Mouse (Mus musculus): ENCODE measurements around the gene Zfp362. TPM values are rescaled to one million over a fixed set of nuclear protein-coding genes. Genes with fewer than 3 reads are reported as not detected.

Gene Zfp362
- total RNA-seq (2021): 10 to 100 TPM; 25.8 to 28.8 TPM

GRCm38 (mm10) chr4:128806043-128806826, at the start of gene Zfp362:
Gene Zfp362 (minus strand): TSS chr4:128806045.
- peak; percentile 46 to 47 for DNase-seq (ENCODE audit: low spot score in 2 of 2)
- intact Hi-C loops (cut with DNase I): no loop called here

- intact Hi-C loops (cut with DNase I): loop anchor here (5.0 kb wide), 2 partner anchors 43 to 238 kb away; partner anchors contain the start of gene Tlr12
- no peak for DNase-seq (ENCODE audit: low spot score in 2 of 2)
Measured at GRCm38 (mm10) chr4:128855613-128856040, 49.8 kb upstream of the Zfp362 start.

GRCm38 (mm10) chr4:128853117-128853516, 47.3 kb upstream of the Zfp362 start:
- intact Hi-C loops (cut with DNase I): no loop called here
- DNase-seq (ENCODE audit: low spot score in 2 of 2): no peak

- intact Hi-C loops (cut with DNase I): no loop called here
- DNase-seq (ENCODE audit: low spot score in 2 of 2): peak in 1 of 2 experiments; percentile 21
Measured at GRCm38 (mm10) chr4:128852266-128852887, 46.5 kb upstream of the Zfp362 start.

GRCm38 (mm10) chr4:128849686-128850085, 43.8 kb upstream of the Zfp362 start:
- DNase-seq (ENCODE audit: low spot score in 2 of 2): no peak
- intact Hi-C loops (cut with DNase I): no loop called here

- intact Hi-C loops (cut with DNase I): no loop called here
- DNase-seq (ENCODE audit: low spot score in 2 of 2): no peak
Measured at GRCm38 (mm10) chr4:128848961-128849360, 43.1 kb upstream of the Zfp362 start.

GRCm38 (mm10) chr4:128845367-128845973, 39.6 kb upstream of the Zfp362 start:
- intact Hi-C loops (cut with DNase I): no loop called here
- DNase-seq (ENCODE audit: low spot score in 2 of 2): no peak

- DNase-seq (ENCODE audit: low spot score in 2 of 2): no peak
- intact Hi-C loops (cut with DNase I): no loop called here
Measured at GRCm38 (mm10) chr4:128844566-128844965, 38.7 kb upstream of the Zfp362 start.

GRCm38 (mm10) chr4:128841259-128841658, 35.4 kb upstream of the Zfp362 start:
- intact Hi-C loops (cut with DNase I): no loop called here
- DNase-seq (ENCODE audit: low spot score in 2 of 2): peak in 1 of 2 experiments; percentile 9

GRCm38 (mm10) chr4:128839811-128840738, 34.2 kb upstream of the Zfp362 start:
- DNase-seq (ENCODE audit: low spot score in 2 of 2): peak; percentile 11 to 24

GRCm38 (mm10) chr4:128838202-128838601, 32.4 kb upstream of the Zfp362 start:
- intact Hi-C loops (cut with DNase I): no loop called here
- no peak for DNase-seq (ENCODE audit: low spot score in 2 of 2)

More at GRCm38 (mm10) chr4:128839811-128840738, 34.2 kb upstream of the Zfp362 start:
- intact Hi-C loops (cut with DNase I): no loop called here

GRCm38 (mm10) chr4:128824131-128824530, 18.3 kb upstream of the Zfp362 start:
- DNase-seq (ENCODE audit: low spot score in 2 of 2): no peak
- intact Hi-C loops (cut with DNase I): no loop called here

- no peak for DNase-seq (ENCODE audit: low spot score in 2 of 2)
- intact Hi-C loops (cut with DNase I): no loop called here
Measured at GRCm38 (mm10) chr4:128820568-128820967, 14.7 kb upstream of the Zfp362 start.

GRCm38 (mm10) chr4:128817011-128817410, 11.2 kb upstream of the Zfp362 start:
- intact Hi-C loops (cut with DNase I): no loop called here
- DNase-seq (ENCODE audit: low spot score in 2 of 2): no peak

- peak; percentile 87 to 96 for DNase-seq (ENCODE audit: low spot score in 2 of 2)
- intact Hi-C loops (cut with DNase I): loop anchor here (5.0 kb wide), 1 partner anchor 46 kb away; no protein-coding TSS in a partner anchor
Measured at GRCm38 (mm10) chr4:128811382-128812056, 5.7 kb upstream of the Zfp362 start.

GRCm38 (mm10) chr4:128806827-128807179, 958 bp upstream of the Zfp362 start:
- intact Hi-C loops (cut with DNase I): no loop called here
- DNase-seq (ENCODE audit: low spot score in 2 of 2): peak in 1 of 2 experiments; percentile 41

GRCm38 (mm10) chr4:128805150-128806042, 449 bp downstream of the Zfp362 start:
- peak; percentile 44 to 46 for DNase-seq (ENCODE audit: low spot score in 2 of 2)
- intact Hi-C loops (cut with DNase I): no loop called here

Measured in left cerebral cortex, postnatal 25 days (tissue).